Mouse (Mus musculus) common myeloid progenitor, adult 5-6 weeks (primary cell): Measurements from ENCODE around the gene Fam160a2. TPM values are rescaled to one million over a fixed set of nuclear protein-coding genes. Genes with fewer than 3 reads are reported as not detected.
"Not testable (repeated sequence)": the region's sequence is repeated elsewhere in the genome, so short reads cannot be mapped to it uniquely, and the experiment has no call there.

ENCODE experiments used
- ATAC-seq: replicated peaks from 2 replicates; pipeline ENCODE4 v1.8.0; 2016; ENCODE audit warnings: low read depth, mild to moderate bottlenecking, moderate TSS enrichment, inconsistent platforms; ENCODE audit not compliant: poor library complexity, severe bottlenecking
- total RNA-seq: library from RNA; stranded (forward); fragments of 200-1000, 187-1606 nt; gene quantifications from 2 replicates; pipeline ENCODE4 v1.2.3, GENCODE M21; 2017

Fam160a2 gene
- total RNA-seq, 1 experiment from 2014 or later: 10.0 TPM

GRCm38 (mm10) chr7:105395131-105395820, 4.6 kb downstream of the Fam160a2 start:
- no peak for ATAC-seq

GRCm38 (mm10) chr7:105394606-105395005, 5.2 kb downstream of the Fam160a2 start:
- ATAC-seq: no peak

GRCm38 (mm10) chr7:105390236-105390635, 9.6 kb downstream of the Fam160a2 start:
- 0 out of 2 replicates have a peak, but pooled peaks have one; percentile 15 for ATAC-seq

- peak; percentile 58; the same call in 1 of the 2 replicates for ATAC-seq
These were observed 12.2 kb downstream of the Fam160a2 start for GRCm38 (mm10) chr7:105387696-105388095.

GRCm38 (mm10) chr7:105380329-105380728, 19.5 kb downstream of the Fam160a2 start:
- ATAC-seq: no peak

GRCm38 (mm10) chr7:105374866-105375265, 25.0 kb downstream of the Fam160a2 start, which contains the start of gene Gm5901:
Gene Gm5901 (plus strand): TSS chr7:105375038.
- ATAC-seq: no peak

- ATAC-seq: no peak
These were observed 25.9 kb downstream of the Fam160a2 start for GRCm38 (mm10) chr7:105373976-105374375.

GRCm38 (mm10) chr7:105373509-105373908, 26.3 kb downstream of the Fam160a2 start:
- peak; percentile 60 for ATAC-seq

- ATAC-seq: peak; percentile 84
These were observed 26.9 kb downstream of the Fam160a2 start for GRCm38 (mm10) chr7:105372912-105373311.

- no peak for ATAC-seq
These were observed 31.3 kb downstream of the Fam160a2 start for GRCm38 (mm10) chr7:105368521-105368920.

GRCm38 (mm10) chr7:105367930-105368329, 31.9 kb downstream of the Fam160a2 start, which contains the start of gene Olfr692:
Gene Olfr692 (plus strand): TSS chr7:105368230.
- ATAC-seq: no peak

- ATAC-seq: 0 out of 2 replicates have a peak, but pooled peaks have one; percentile 22
These were observed 32.6 kb downstream of the Fam160a2 start for GRCm38 (mm10) chr7:105367268-105367667.

GRCm38 (mm10) chr7:105361713-105362112, 38.1 kb downstream of the Fam160a2 start:
- no peak for ATAC-seq

- not testable (repeated sequence) for ATAC-seq
These were observed 43.4 kb downstream of the Fam160a2 start for GRCm38 (mm10) chr7:105356487-105356886.

GRCm38 (mm10) chr7:105356064-105356463, 43.8 kb downstream of the Fam160a2 start:
- not testable (repeated sequence) for ATAC-seq

GRCm38 (mm10) chr7:105342752-105343151, 57.1 kb downstream of the Fam160a2 start:
- ATAC-seq: no peak

GRCm38 (mm10) chr7:105342170-105342569, 57.7 kb downstream of the Fam160a2 start, which contains the start of gene Olfr691:
Gene Olfr691 (minus strand): TSS chr7:105342270.
- ATAC-seq: no peak

- no peak for ATAC-seq
These were observed 65.8 kb downstream of the Fam160a2 start, which contains the start of gene Olfr690 for GRCm38 (mm10) chr7:105334004-105334403. Gene Olfr690 (minus strand): TSS chr7:105334104.

GRCm38 (mm10) chr7:105325302-105325701, 74.6 kb downstream of the Fam160a2 start:
- ATAC-seq: no peak
